Mouse (Mus musculus) urinary bladder, postnatal 25 days (tissue): ENCODE measurements around the gene Arntl.

ENCODE experiments used
- DNase-seq: peaks from one replicate; pipeline ENCODE4 v3.0.0; 2022; ENCODE audit warnings: low spot score

Arntl gene

DNA sequence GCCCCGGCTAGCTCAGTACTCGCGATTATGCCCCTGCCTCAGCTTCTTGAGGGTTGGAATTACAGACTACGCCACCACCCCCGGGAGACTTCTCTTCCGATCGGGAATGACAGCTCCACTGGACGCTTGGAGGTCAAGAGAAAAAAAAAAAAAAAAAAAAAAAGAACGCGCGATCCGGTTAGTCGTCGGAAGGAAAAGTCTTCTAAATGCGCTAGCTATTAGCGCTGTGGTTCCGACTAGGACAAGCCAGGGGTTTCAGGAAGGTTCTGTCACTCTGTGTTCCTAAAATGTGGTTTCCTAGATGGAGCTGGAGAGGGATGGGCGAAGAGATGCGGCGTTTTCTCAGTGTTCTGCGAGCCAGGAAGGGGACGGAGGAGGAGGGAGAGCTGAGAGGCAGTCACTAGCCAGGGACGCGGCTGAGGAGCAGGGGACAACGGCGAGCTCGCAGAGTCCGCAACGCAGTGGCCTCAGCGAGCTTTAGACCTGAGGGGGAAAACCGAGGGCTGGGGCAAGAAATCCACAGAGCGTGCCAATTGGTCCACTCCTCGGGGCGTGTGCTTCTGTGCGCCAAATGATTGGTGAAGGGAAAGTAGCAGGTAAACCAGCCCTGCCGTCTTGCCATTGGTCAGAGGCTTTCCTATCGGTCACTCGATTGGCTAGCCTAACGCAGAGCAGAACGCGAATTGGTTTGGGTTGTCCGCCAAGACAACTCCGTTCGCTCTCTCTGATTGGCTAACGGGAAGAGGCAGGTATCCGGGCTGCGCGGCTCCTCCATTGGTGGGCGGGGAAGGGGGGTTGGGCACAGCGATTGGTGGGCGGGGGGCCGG is at the start of gene Arntl:
Arntl (plus strand) TSS at position 822 of the 827 bp plus-strand sequence.
- DNase-seq, result peak; percentile 81

DNA sequence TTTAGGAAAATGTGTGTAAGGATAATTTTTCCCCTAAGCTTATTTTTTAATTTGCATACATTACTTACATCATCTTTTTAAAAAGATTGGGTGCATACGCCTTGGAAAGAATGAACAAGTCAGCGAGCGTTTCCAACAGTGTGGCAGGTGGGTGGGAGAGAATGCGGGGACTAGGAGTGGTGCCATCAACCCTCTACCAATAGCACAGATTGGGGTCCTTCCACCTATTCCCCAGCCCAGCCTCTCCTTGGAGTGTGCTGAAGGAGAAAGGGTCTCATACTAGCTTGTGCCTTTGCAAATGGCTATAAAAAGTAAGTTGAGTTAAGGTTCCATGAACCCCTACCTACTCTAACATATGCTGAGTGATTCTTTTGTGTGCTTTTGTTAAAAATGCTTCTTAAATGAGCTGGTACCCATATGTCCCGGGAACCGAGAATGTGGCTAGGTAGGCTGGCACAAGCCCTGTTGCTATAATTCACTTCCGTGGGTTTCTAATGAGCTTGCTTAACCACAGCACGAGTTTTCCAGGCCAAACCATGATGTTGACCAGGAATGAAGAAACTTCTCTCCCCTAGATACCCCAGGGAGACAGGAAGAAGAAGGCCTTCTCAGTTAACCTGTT is 46.1 kb upstream of the Arntl start:
- DNase-seq, result no peak

DNA sequence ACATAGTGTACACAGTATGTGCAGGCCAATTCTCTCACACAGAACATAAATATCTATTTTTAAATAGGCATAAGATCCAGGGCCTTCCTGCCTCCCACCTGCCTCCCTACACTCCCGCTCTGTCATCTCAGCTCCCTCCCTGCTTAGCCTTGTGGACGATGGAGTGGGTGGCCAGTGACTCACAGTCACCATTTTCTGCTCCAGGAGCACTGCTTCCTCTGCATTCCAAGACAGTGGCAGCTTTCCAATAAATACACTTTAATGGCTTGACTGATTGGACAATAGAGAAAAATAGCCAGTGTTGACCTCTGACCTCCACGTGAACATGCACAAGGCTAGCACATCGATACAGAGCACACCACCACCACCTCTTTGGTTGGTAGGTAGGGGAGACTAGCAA is 42.5 kb upstream of the Arntl start:
- no peak for DNase-seq

DNA sequence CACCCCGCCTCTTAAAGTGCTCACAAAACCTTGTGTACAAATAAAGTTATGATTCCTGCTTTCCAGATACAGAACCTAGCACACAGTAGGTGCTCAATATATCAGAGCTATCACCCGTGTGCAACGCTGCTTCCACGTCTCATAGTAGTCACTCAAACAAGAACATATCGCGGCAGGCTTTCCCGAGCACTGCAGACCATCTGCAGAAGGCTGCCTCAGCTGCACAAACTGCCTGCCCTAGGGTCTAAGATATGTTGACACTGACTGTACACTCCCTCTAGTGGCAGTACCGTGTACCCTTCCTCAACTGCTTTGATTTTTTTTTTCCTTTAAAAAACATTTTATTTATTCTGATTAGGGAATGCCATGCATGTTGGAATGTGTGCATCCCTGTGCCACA is 40.2 kb upstream of the Arntl start:
- DNase-seq, result no peak

DNA sequence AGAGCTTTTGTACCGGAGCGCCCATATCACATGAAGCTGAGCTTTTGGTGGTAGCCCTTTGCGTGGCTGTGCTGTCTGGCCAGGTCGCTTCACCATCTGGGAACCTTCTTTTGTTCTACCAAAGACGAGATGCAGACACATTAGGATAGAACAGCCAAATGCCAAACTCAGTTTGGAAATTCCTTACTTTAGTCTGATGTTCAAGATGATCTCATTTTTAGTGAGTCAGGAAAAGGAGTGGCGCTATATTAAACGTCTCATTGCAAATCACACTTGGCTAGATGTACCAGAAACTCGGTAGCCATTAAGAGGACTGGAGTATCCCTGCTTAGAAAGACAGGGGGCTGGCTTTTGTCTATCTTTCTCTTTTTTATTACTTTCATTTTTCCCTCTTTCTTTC is 38.7 kb upstream of the Arntl start:
- no peak for DNase-seq

DNA sequence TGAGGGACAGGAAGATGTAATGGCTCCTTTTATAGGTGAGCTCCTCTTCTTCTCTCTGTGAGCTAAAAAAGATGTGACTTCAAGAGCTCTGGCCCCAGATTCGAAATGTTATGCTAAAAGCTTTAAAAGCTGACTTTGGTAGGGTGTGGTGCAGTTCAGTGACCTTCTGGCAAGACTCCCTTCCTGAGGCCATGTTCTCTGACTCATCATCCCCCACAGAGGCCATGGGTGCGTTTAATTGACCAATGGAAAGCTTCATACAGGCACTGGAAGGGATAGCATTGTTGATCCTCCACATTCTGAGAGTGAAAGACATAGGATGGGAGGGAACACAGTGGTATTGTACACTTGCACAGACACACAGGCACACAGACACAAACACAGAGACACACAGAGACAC is 34.8 kb upstream of the Arntl start:
- no peak for DNase-seq

DNA sequence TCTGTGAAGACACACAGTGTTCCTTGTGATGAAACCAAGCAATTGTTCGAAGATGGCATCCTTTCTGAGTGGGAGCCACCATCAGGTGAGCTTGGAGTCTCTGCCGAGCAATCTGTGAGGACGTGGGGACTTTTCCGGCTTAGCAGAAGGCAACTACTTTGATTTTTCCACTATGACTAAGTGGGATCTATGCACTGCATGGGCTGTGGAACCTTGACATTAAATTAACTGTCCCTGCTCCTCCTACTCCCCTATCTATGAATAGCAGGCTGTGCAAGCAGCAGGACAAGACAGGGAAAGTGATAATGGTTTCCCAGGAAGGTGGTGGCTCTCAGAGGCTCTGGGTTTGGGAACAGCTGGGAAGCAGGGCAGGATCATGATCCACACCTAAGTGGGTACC is 31.8 kb upstream of the Arntl start:
- no peak for DNase-seq

DNA sequence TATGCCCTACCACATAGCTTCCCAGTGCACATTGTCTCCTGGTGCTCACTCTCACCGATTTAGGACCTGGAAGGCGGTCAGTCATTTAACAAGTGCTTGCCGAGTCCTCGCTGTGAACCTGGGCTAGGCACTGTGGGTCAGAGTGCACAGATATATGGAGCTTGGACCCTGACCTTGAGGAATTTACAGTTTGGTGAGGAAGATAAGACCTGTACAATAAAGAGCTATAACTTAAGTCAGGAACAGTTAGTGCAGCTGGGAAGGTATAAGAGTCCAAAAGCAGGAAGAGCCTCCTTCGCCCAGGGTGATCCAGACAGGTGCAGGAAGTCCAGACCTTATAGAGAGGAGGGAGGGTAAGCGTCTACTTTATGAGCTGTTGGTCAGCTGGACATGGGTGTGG is 29.2 kb upstream of the Arntl start:
- DNase-seq, result no peak

DNA sequence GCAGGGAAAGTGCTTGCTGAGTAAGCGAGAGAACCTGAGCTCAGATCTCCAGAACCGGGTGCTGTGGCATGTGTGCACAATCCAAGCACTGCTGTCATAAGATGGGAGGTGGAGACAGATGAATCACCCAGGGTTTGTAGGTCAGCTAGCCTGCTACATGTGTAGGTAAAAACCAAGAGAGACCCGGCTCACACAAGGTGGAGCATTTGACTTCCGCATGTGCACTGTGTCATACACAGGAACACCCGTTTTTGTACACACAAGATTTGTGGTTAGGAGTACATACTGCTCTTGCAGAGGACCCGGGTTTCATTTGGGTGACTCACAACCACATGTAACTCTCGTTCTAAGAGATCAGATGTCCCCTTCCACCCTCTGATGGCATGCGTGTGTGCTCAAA is 23.5 kb upstream of the Arntl start:
- DNase-seq, result no peak

DNA sequence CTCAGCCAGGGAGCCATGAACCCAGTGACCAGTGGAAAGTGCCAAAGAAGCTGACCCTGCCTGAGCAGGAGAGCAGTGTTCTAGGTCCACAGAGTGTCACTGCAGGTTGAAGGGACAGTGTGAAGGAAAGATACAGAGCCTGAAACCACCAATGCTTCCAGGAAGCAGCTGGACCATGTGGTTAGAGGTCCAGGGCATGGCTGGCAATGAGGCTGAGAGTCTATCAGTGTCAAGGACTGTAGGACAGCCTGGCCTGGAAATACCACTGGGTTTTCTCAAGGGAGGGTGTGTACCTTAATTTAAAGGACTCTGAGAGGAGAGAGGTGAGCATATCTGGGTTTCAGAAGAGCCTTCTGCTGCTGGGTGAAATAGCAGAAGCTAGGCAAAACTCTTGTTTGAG is 22.2 kb upstream of the Arntl start:
- no peak for DNase-seq

DNA sequence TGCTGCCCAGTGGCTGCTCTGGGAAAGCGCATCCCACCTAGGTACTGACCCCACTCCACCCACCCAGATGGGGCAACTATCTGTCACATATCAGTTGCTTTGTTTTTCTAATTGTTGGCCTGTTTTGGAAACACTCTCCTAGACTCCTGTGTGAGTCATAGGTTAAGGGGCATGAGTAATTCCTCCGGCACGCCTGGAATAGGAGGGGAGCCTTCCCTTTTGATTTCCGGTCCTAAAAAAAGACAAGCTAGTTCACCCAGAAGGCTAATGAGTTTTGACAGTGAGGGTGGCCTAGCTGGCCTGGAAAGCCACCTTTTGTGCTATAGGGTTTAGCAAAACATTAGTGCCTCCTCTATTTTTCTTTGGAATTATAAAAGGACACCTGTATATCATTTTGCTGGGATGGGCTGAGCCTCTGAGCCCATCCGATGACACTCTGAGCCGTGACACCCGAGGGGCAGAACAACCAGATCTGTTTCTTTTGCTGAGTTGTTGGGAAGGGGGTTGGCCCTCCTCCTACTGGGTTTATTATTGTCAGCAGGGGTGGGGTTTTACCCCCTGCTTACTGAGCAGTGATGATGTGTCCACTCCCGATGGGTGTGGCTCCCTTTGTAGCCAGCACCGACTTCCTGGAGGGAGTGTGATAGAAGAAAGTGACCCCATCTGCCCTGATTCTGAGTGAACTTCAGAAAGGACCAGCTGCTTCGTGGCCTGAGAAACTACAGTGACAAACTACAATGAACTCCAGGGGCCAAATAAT is 21.0 kb upstream of the Arntl start:
- no peak for DNase-seq

DNA sequence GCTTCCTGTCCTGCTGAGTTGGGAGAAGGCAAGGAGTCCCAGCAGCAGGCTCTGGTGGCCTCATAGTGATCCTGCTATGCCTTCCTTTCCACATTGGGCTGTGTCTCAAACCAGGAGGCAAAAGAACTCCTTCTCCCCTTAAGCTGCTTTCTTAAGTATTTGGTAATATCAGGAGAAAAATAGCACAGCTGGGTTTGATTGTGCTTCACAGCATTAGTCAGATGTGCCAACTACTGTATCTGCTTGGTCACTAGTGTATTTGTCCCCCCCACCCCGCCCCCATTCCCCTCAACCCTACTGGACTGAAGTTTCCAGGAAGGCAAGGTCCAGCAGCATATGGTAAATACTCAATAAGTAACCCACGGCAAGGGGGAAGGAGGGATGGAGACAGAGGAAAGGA is 19.2 kb upstream of the Arntl start:
- DNase-seq, result no peak

DNA sequence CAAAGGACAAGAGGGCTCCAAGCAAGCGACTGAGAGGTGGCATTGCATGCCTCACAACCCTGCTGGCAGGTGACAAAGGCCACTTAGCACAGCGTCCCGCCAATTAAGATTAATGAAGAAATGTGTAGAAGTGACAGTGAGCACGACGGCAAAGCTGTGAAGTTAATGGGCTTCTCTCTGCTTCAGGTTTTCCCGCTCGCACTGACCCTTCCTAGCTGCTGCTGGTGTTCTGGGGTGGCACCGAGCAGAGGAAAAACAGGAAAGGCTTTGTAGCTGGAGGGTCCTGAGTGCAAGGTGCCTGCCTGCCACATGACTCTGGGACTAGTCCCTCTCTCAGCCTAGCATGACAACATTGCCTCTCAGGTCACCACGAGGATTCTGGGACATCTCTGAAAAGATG is 18.7 kb upstream of the Arntl start:
- no peak for DNase-seq

DNA sequence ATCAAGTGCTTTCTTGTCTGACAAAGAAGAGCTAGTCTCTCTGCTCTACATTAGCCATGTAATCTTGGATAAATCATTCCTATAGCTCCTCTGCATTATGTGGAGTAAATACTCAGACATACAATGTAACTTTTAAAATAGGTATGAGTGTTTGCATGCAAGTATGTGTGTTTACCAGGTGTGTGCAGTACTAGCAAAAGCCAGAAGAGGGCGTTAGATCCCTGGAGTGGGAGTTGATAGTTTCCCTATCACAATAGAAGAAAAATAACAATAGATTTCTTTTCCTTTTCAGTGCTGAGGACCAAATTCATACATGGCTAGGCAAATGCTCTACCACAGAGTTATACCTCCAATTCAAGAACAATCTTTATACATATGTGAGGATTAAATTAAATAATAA is 15.5 kb upstream of the Arntl start:
- no peak for DNase-seq

DNA sequence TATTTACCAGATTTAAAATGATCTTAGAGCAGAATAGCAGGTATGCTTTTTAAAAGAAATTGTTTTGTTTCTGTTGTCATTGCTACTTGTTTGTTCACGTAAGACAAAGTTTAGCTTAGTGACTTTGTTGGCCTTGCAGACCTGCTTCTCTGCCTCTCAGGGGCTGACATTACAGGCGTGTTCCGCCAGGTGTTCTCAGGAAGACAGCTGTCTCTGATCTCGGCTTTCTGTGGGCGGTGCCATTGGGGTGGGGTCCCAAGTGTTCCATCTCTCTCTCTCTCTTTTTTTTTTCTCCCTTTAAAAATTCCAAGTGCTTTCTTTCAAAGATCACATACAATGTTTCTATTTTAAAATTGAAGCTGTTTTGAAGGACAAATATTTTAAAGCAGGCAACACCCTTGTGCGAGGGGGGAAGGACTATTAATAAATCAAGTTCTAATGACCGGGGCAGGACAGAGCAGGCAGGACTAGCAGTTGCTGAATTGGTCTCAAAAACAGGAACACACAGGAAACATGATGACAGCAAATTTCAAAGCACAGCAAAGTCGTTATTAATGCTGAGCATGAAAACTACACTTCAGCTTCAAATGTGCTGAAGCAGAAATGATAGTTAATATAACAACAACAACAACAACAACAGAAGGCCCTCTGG is 14.4 kb upstream of the Arntl start:
- no peak for DNase-seq

DNA sequence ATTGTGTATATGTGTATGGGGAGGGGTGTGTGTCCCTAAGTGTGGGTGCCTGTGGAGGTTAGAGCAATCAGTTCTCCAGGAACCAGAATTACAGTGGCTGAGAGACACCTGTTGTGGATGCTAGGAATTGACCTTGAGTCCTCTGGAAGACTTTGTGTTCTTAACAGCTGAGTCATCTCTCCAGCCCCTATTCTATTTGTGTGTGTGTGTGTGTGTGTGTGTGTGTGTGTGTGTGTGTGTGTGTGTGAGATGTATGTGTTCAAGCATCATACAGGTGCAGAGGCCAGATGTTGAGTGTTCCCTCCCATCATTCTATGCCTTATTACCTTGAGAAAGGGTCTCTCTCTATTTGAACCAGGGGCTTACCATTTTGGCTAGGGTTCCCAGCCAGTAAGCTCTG is 13.4 kb upstream of the Arntl start:
- DNase-seq, result no peak

DNA sequence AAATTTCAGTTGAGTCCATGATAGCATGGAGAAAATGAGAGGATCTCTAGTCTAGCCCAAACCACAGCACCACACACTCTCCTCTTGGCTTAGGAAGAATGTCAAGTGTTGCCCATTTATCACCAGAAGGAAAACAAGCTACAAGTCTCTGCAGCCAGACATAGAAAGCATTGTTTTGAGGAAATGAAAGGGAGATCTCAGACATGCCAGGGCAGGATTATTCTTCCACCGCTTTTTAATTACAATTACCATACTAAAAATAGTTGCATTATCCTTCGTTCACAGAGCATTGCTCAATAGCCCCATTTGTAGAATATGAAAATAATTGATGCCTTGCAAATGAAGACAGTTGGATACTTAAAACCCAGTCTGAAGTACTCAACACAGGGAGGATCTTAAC is 12.0 kb upstream of the Arntl start:
- DNase-seq, result no peak

DNA sequence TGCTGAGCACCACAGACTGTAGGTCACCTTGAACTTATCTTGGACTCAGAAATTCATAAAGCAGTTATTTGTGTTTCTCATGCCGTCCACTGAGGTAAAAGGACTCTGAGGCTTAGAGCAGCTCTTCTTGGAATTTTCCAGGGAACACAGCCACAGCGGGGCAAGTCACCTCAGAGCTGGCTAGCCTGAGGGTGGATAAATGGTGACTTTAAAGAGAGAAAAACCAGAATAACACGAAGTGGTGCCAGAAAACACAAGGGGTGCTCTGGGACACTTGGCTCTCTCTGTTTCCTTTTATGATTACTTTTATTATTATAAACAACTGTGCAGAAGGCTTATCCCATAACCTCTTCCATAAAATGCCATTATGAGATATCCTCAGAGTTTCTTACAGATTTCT is 11.1 kb upstream of the Arntl start:
- no peak for DNase-seq

DNA sequence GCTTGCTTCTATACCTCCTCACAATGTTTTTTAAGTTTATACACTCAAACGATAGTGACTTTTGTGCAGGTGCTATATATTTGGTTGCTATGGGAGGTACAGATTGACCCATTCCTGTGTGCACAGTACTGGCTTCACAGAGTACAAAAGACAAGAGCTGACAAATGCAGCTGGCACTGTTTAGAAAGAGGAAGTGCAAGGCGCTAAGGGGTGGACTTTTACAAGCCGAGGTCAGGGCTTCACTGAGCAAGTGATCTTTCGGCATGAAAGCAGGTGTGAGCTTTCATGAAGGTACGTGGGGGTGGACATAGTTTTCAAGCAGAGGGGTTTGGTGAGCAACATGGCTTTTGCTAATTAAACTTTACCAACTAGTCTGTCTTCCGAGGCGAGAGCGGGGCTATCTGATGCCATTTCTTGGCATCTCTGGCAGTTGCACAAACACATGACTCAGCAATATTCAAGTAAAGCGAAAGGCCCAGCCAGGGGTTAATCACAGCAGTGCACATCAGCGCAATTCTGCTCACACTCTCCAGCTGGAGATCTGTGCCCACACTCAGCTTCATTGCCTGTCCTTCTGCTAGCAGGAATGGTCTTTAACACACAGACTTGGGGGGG is 10.0 kb upstream of the Arntl start:
- DNase-seq, result no peak

DNA sequence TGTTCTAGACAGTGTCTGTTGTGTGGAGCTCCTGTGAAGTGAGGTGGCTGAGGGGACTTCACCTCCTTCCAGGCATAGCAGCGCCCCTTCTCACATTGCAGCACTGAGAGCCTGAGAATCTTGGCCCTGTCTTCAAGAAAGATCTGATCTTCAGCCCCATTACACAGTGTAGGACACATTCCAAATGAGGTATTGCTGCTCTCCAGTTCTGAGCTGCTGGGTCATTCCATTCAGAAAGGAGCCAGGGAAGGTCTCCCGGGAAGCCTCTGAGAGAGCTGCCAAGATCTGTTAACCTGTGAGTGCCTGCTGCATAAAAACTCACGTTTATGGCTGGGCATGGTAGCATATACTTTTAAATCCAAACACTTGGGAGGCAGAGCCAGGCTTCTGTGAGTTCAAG is 5.7 kb upstream of the Arntl start:
- DNase-seq, result no peak

DNA sequence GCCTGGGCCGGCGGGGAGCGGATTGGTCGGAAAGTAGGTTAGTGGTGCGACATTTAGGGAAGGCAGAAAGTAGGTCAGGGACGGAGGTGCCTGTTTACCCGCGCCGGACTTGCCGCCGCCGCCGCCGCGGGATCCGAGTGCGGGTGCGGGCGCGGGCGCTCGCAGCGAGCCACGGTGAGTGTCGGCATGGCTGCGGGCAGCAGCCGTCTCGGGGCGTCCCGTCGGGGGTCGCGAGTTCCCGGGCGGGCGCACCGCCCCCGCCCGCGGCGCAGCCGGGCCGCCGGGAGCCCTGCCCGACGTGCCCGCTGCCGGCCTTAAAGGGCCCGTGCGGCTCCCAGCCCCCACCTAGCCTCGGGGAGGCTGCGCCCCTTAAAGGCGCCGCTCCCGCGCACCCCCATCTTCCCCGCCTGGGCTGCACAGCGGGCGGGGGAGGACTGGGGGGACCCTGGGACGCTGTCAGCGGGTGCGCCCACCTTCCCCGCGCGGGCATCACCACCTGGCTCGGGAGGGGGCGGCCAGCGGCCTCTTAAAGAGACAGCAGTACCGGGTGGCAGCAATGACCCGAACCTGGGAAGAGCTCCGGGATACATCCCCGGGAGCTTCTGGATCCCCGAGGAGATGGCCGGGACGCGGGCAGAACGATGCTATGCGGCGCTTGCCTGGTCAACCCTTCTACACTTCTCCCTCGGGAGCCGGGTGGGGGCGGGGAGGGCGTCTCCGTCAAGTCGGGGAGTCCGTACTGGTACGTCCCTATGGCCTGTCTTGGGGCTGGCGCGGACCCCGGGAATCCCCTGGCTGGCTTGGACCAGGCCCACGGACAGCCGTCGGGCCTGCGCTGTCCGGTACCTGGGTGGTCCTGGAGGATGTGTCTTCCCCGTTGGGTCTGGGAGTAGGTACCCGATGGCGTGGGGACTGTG is 464 bp downstream of the Arntl start:
- DNase-seq, result peak; percentile 44
